Mouse (Mus musculus) megakaryocyte, embryonic 14.5 days (primary cell): ENCODE measurements at regions not wholly inside any gene's neighbourhood (a gene's known extent, or its start where the extent isn't known, plus 50 kb on each side); places are given as distances from the start of the nearest gene placed in this dataset.

Source experiments
- FLI1 ChIP-seq: IDR thresholded peaks from 2 replicates; pipeline ENCODE4 v1.6.1; 2012; ENCODE audit warnings: low read length, inconsistent platforms, mixed read lengths
- GATA1 ChIP-seq: IDR thresholded peaks from 3 replicates; pipeline ENCODE4 v1.6.1; 2012; ENCODE audit warnings: mixed read lengths, low read length, inconsistent platforms, borderline replicate concordance

GRCm38 (mm10) chr10:23712691-23713378 lies 74.2 kb downstream of the Rps12 start:
- TF ChIP-seq FLI1, result no peak
- no peak for TF ChIP-seq GATA1
